Mouse (Mus musculus) cerebellum, postnatal 25 days (tissue): Measurements from ENCODE around the gene Tcf3.

Experiments used
- DNase-seq, 2 experiments: peaks; one replicate each; pipeline ENCODE4 v3.0.0; 2021; ENCODE audit warnings: mixed read lengths in 2 of 2

Tcf3 gene

DNA sequence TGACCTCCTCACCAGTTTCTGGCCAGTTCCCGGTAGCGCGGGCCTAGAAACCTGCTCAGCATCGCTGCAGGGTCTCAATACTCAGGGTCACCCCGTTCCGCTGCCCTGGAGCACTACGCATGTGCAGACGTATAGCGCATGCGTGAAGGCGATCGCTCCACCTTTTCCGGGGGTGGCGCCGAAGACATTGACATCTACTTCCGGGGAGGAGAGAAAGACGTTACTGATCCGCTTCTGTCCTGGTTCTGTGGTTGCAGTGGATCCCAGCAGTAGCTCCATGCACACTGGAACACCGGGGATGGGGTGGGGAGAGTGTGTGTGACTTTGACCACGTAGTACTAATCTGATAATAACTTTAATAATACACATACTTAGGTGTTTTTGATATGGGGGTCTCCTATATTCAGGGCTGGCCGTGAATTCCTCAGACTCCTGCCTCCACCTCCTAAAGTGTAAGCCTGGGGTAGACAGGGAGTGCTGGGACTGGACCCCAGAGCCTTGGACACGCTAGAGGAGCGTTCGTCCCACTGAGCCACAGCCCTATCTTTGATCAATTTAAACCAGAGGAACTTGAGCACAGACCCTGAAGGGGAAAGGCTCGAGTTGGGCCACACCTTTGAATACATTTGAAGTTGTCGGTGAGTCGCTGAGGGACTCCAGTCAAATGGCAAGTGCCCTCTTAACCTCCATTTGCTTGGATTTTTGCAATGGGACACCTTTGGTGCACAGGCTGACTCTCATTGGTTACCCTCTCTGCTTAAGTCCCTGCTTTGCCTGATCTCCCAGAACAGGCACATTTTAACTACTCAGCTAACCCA lies 26.6 kb downstream of the Tcf3 start, which contains the start of gene Uqcr11:
Gene Uqcr11, minus strand, starts transcription at position 147 of the 818 bp plus-strand sequence.
- DNase-seq = peak; percentile 91 to 95

DNA sequence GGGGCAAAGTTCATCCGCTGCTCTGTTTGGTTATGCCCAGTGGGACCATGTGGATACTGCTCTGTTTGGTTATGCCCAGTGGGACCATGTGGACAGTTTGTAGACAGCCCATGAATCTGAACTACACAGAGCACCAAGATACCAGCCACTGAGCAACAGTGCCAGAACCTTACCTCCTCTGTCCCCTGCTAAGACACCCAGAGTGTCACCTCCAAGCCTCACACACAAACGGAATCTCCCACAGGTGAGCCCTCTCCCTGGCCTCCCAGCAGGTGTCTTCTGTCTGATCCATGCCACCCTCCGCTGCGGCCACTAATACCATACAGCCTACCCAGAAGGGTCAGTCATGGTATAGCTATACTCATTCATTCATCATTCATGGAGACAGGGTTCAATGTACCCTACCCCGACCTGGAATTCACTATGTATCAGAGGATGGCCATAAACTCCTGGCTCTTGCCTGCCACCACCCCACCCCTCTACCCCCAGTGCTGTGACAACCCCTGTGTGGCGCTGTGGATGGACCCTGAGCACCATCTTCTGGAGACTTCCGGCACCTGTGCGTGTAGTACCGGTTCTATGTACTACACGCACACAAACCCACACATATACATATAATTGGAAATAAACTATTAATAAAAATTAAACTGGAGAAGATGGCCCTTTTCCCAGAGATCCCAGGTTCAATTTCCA lies 27.8 kb downstream of the Tcf3 start:
- DNase-seq = no peak

DNA sequence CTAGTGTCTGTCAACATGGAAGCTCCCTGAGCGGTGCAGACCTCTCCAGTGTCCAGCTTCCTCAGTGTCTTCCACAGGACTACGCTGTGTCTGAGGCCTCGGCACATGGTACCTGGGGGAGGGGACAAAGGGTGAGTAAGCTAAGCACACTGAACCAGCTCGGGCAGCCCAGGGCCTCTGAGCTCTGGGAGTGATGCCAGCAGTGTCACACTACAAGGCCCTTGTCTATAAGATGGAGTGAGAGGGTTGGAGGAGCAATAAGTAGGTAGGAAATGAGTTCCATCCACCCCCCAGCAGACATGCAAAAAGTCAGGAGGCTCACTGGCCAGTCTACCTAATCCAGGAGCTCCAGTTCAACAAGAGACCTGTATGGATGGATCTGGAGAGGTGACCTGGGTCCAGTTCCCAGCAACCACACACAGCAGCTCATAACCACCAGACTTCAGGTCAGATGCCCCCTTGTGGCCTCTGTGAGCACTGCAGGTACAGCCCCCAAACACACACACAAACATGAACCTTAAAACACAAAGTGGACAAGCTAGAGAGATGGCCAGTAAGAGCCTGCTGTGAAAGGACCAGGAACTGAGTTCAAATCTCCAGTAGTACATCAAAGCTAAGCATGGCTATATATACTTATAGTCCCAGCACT lies 30.3 kb downstream of the Tcf3 start:
- DNase-seq = peak; percentile 49 to 62

GRCm38 (mm10) chr10:80400704-80401161 lies 32.7 kb downstream of the Tcf3 start:
- DNase-seq = peak in 1 of 2 experiments; percentile 30

- no peak for DNase-seq
Observed at GRCm38 (mm10) chr10:80399973-80400703, 33.3 kb downstream of the Tcf3 start.

- peak; percentile 99 to 100 for DNase-seq
Observed at GRCm38 (mm10) chr10:80399191-80399972, 34.1 kb downstream of the Tcf3 start, which contains the start of gene Mbd3. Mbd3 (minus strand) TSS chr10:80399550.

DNA sequence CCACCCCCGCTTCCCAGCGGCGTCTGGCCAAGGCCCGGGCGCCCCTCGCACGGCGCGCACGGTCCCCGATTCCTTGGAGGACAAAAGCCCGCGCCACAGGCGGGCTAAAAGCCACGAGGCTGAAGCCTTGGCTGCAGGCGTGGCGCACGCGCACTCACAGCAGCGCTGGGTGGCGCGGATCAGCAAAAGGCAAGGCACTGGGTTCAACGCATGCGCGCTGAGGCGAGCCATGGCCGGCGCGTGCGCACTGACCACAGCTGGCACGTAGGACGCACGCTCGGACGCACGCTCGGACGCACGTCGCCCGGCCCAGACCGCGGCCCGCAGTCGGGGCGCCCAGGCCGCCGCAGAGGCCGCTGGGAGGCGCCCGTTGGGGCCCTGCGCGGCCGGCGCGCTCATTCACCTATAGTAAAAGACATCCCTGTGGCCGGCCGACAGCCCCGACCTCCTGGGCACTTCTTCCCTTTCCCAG lies 34.7 kb downstream of the Tcf3 start:
- DNase-seq = peak; percentile 99

DNA sequence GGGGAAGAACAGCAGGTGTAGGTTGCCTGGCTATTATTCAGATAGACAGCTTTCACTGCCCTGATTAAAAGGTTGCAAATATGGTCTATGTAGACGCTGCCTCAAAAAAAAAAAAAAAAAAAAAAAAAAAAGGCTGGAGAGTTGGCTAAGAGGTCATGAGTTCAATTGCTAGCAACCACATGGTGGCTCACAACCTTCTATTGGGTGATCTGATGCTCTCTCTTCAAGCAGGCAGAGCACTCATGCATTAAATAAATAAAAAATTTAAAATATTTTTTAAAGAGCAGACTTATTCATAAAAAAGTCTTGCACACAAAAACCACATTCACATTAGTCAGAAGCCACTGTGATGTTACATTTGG lies 35.3 kb downstream of the Tcf3 start:
- DNase-seq = no peak

GRCm38 (mm10) chr10:80397524-80398173 lies 35.8 kb downstream of the Tcf3 start:
- no peak for DNase-seq

DNA sequence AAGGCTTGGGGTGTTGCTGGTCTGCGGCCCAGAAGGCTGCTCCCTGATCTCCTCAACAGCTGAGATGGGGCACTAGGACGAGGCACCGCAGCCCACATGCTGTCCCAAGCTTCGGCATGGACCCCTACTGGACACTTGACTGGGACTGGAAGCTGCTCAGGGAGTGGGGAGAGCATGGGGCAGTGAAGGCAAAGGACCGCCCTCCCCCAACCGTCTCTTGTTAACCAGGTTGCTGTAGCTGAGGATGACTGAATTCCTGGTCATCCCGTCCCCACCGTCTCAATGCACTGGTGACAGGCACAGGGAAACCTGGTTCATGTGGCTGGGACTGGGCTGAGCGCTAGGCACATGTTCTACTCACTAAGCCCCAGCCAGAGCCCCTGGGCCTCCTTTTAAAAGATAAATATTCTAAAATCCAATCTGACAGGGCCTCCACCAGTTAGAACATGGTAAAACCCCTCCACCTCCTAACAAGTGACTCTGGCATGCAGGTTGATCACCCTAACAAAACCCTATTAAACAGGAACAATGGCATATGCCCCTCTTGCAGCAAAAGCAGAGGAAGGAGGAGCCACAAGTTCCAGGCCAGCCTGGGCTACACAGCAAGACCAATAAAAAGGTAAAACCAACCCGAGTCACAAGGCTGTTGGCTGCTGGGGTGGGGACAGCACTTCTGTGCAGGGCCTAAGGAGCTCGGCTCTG lies 36.5 kb downstream of the Tcf3 start:
- DNase-seq = no peak

GRCm38 (mm10) chr10:80395025-80395627 lies 38.3 kb downstream of the Tcf3 start:
- no peak for DNase-seq

DNA sequence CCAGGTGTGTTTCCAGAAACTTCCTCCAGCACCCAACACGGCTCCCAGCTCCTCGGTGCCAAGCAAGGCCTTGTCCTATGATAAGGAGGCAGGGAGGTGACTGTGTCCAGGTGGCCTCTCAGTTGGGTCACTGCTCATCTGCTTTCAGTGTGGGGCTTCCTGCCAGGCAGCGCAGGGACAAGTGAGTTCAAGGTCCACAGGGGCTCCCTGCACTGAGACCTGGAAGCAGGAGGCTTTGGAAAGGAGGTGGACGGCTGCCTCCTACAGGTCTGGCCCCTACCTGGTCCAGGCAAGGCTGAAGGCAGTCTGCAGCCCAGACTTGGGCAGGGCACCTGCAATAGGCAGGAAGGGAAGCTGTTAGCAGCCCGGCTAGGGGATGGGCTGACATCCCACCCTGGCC lies 40.8 kb downstream of the Tcf3 start:
- DNase-seq = no peak

- no peak for DNase-seq
Observed at GRCm38 (mm10) chr10:80390697-80391096, 42.8 kb downstream of the Tcf3 start.

GRCm38 (mm10) chr10:80389185-80389708 lies 44.2 kb downstream of the Tcf3 start:
- DNase-seq = no peak

- DNase-seq = no peak
Observed at GRCm38 (mm10) chr10:80388731-80389130, 44.7 kb downstream of the Tcf3 start.

GRCm38 (mm10) chr10:80387522-80387959 lies 45.9 kb downstream of the Tcf3 start, which contains the start of gene Mex3d:
Mex3d (minus strand) TSS chr10:80387659.
- peak; percentile 90 to 97 for DNase-seq

DNA sequence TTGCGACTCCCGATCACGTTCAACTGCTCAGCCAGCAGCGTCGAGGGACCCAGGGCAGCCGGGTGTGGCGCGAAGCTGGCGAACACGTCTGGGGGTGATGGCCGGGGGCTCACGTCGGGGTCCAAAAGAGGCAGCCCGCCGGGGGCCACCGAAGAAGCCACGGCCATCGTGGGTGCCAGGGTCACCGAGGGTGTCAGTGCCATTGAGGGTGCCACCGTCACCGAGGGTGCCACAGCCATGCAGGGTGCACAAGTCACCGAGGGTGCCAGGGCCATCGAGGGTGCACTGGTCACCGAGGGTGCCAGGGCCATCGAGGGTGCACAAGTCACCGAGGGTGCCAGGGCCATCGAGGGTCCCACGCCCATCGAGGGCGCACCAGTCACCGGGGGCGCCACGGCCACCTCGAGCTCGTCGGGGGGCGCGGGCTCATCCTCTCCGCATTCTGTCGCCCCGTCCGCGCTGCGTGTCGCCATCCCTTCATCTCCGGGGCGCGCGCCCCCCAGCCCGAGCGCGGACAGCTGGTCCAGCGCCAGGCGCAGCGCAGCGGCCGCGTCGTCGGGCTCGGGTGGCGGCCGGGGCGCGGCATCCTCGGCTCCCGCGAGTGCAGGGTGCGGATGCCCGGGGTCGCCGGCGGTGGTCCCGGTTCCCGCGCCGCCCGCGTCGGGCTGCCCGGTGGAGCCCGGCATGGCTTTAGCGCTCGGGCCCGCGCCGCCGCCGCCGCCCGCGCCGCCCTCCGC lies 46.5 kb downstream of the Tcf3 start:
- DNase-seq = peak; percentile 48 to 61

GRCm38 (mm10) chr10:80385811-80386734 lies 47.4 kb downstream of the Tcf3 start:
- DNase-seq = peak in 1 of 2 experiments; percentile 47
